Mouse (Mus musculus) urinary bladder, postnatal 4 days (tissue): ENCODE results near the gene Nelfb.

ENCODE experiments used
- DNase-seq, 2 experiments: peaks; one replicate each; pipeline ENCODE4 v3.0.0; 2021 to 2022; ENCODE audit warnings: low spot score in 2 of 2

Gene Nelfb

GRCm38 (mm10) chr2:25230581-25230980 is 19.3 kb upstream of the Nelfb start:
- DNase-seq, result no peak

DNA sequence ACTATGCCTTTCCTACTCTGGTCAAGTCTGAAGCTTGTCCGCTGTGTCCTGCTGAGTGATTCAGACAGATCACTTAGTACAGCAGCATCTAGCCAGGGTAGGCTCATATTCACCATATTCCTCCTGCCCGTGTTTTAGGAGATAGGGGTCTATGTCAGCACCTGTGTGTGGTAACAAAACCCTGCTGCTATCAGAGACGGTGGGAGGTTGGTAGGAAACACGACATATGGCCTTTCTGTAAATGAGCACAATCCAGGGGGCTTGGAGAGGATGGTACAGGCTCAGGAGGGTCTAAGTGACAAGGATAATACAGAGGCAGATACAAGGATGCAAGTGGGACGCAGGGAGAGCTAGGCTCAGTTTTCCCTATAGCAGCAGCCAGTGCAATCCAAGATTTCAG is 18.3 kb upstream of the Nelfb start:
- no peak for DNase-seq

- DNase-seq, result no peak
These were observed 17.8 kb upstream of the Nelfb start for GRCm38 (mm10) chr2:25228995-25229530.

- DNase-seq, result peak; percentile 84 to 86
These were observed 17.2 kb upstream of the Nelfb start for GRCm38 (mm10) chr2:25228431-25228889.

GRCm38 (mm10) chr2:25227406-25227805 is 16.1 kb upstream of the Nelfb start:
- DNase-seq, result no peak

DNA sequence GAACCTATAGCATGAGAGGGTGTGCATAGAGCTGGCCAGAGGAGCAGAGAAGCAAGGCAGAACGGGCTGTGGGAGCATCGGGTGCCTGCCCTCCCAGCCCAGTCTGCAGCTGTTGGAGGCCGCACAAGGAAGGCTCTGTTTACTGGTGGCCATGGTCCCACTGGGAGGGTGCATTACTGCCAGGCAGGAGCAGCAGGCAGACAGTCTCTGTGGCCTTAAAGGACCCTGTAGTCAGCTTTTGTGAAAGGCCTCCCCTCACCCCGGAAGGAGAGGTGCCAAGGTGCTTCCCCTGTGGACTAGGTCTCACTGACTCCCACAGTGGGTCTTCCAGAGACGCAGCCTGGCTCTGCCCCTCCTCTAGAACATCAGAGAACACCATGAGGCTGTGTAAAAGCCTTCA is 15.6 kb upstream of the Nelfb start:
- no peak for DNase-seq

DNA sequence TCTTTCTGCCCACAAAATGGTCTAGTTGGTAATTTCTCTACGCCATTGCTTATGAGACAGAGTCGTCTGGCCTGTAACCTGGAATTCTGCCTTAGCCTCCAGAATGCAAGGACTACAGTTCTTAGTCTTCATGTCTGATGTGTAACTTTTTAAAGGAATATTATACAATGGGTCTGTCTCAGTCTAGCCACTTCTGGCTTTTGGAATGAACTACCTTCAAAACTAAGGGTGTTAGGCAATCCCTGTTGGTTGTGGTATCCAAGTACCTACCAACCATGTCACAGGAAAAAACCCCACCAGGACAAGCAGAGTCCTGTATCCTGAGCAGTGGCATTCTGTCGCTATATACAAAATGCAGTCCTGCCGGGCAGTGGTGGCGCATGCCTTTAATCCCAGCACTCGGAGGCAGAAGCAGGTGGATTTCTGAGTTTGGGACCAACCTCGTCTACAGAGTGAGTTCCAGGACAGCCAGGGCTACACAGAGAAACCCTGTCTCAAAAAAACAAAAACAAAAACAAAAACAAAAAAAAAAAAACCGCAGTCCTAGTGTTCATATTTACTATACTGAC is 14.6 kb upstream of the Nelfb start:
- DNase-seq, result no peak

DNA sequence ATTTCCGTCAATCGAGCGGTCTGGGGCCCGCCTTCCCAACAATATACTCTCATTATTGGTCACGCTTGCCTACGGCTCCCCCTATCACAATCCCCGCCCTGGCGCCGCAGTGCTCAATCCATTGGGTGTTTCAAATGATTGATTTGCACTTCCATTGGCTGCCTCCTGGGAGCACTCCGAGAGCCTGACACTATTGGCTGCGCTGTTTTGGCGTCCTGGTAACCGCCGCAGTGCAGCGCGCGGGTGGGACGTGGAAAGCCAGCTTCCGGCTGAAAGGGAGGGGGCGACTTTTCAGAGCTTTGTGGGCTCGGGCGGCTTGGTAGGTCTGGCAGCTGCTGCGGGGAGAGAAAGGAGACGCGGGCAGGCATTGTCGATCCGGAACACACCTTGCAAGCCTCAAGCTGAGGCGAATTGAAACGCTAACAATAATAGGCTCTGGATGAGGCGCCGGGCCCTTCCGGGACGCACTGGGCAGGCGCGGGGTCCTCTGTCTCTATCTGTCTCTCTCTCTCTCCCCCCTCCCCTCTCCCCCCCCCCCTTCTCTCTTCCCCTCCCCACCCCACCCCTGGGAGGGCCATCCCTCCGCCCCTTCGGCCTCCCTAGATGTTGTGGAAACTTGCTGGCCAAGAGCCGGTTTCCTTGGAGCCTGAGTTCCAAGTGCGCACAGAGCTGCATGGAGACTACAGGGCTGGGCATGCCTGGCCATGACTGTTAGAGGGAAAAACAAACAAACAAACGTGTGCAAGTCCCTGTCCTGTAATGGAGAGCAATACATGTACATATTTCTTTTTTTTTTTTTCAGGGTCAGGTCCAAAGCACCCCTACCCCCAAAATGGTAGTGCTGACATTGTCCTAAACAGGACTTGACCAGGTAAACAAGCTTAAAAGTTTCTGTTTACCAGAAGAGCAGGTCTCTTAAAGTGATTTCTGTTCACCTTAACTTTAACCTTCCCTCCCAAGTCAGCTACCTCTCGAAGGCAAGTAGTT is 13.8 kb upstream of the Nelfb start:
- DNase-seq, result peak; percentile 97 to 99

GRCm38 (mm10) chr2:25224492-25224765 is 13.1 kb upstream of the Nelfb start, which contains the start of gene Tubb4b:
Gene Tubb4b (minus strand): TSS chr2:25224702.
- DNase-seq, result no peak

GRCm38 (mm10) chr2:25223681-25224491 is 12.6 kb upstream of the Nelfb start:
- DNase-seq, result peak; percentile 73 to 83

- no peak for DNase-seq
These were observed 10.1 kb upstream of the Nelfb start for GRCm38 (mm10) chr2:25221331-25221772.

- DNase-seq, result no peak
These were observed 7.2 kb upstream of the Nelfb start, which contains the start of gene Fam166a for GRCm38 (mm10) chr2:25218445-25218844. Gene Fam166a (plus strand): TSS chr2:25218745.

DNA sequence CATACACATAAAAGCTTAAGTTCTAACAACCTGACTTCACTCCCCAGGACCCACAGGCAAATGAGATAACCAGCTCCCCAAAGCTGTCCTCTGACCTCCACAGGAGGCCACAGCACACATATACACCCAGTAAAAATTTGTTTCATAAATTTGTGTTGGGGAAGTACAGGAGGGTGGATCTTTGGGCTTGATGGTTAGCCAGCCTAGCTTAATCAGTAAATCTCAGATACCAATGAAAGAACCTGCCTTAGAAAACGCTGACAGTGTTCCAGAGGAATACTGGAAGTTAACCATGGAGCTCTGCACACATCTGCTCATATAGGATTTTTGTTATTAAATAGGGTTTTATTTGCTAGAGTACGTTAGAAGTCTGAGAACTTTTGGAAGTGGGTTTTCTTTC is 6.4 kb upstream of the Nelfb start:
- no peak for DNase-seq

DNA sequence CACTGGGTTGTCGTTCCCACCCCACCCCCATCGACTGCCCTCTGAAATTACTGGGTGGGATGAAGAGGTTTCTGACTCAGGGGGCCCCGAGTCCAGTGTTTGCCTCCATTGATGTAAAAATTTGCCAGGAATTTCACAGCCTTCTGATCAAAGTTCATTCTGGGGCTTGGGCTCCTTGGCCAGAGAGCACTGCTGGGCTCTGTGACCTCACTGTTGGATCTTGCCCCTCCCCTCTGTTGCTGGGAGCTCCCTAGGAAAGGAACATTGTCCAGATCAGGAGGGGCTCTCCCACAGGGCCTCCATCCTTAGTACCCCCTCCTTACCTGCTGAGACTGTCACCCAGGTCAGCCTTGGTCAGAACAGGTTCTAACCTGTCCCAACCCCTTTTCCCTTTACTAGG is 3.2 kb upstream of the Nelfb start, which contains the start of gene Stpg3:
Stpg3 (minus strand) TSS at position 194 of the 400 bp plus-strand sequence.
- no peak for DNase-seq

- DNase-seq, result no peak
These were observed 2.1 kb upstream of the Nelfb start for GRCm38 (mm10) chr2:25213266-25213865.

DNA sequence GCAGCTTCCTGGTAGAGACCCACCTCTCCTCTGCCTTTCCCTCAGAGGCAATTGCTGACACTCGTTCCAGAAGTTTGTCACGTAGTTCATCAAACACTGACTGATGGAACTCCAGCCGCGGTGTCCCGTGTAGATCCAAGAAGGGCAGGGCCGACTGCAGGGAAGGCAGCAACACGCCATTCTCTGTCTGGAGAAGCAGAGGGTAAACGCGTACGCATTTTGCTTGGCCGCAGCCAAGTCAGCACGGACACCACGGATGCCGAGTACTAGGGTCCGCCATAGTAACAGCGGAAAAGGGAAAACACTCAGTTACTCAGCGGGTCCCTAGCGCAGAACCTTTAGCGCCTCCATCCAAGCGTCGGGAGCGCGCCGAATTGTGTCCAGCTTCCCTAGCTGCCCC is 603 bp downstream of the Nelfb start:
- no peak for DNase-seq

DNA sequence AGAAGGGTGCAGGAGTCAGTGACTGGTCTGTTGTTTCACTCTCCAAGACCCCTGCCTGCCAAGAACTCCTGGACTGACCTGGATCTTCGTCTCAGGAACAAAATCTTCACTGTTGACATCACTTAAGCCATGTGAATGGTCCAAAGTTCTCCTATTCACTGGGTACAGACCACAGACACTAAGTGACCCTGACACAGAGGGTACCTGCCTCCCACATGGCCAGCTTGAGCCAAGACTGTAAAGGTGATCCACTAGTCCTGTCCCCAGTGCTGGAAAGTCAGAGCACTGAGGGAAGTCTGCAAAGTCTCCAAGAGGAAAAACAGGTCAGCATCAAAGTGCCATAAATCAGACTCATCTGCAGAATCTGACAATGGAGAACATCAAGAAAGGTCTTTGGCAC is 3.7 kb downstream of the Nelfb start:
- DNase-seq, result no peak

DNA sequence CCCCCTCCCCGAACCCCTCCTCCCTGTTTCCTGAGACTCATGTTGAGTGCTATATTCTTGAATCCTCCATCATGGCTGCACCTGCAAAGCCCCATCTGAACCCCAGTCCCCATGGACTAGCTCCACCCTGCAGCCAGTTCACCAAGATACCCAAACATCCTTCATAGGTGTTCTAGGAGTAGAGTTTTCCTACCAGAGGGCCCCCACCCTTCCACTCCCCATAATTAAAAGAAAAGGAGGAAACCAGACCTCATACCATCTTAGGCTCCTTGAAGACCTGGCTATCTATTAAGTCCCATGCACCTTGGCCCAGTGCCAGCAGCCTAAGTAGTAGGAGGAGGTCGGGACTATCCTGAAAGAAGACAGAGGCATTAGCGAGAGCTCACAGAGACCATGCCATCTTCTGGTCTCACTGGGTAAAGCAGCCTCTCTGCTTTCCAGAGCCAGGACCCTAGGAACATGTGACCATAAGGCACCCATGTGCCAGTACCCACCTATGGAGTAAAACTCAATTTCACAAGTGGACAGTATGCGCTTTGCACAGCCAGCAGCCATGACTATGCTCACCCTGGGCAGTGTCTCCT is 7.6 kb downstream of the Nelfb start:
- DNase-seq, result no peak

DNA sequence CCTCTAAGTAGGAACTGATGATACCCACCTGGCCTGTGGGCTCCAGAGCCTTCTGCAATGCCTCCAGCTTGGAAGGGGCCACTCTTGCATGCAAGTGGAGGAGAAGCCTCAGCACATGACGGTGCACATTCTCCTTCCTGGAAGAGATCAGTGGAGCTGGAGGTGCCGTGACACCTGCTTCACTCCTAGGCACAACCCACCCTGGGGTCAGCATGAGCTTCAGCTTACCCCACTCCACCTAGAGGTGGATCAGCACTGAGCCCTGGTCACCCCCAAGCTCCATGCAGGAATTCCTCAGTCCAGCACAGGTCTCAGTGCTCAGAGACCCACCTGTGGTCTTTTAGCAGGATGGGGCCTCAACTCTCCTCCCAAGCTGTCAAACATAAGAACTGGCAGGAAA is 10.7 kb downstream of the Nelfb start:
- DNase-seq, result no peak

DNA sequence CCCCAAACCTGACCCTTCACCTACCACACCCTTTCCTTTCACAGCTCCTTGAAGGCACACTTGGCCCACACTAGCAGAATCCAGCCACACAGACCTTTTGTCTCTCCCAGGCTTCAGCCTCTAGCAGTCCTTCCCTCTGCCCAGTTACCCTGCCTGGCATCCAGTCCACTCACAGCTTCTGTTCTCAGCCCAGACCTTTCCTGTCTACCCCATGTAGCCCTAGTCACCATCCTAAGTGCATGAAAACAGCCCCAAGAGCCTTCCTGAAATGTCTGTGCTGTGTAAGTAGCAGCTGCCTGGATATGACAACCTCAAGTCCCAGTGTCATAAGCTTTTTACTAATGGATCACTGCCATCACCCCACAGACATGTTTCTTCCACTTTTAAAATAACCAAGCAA is 13.3 kb downstream of the Nelfb start:
- peak in 1 of 2 experiments; percentile 12 for DNase-seq

- DNase-seq, result no peak
These were observed 14.1 kb downstream of the Nelfb start for GRCm38 (mm10) chr2:25197191-25197590.
